Mouse (Mus musculus): ENCODE measurements around the gene Ncl.
"Not testable (repeated sequence)": the region's sequence is repeated elsewhere in the genome, so short reads cannot be mapped to it uniquely, and the experiment has no call there.

The Ncl gene

DNA sequence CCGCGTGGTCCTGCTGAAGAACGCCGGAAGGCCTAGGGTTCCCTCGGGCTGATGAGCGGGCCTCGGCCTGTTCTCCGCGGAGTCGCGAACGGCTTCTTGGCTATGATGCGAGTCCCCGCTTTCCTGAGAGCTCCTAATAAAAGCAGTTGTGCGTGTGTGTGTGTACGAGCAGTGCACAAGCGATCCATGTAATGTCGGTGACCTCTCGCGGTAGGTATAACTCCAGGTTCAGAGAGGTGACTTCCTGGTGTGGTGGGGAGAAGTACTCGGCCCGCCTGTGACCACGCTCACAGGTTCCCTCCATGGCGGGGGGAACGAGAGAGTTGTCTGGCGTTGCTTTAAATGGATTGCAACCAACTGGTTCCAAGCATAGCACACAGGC lies 589 bp upstream of the Ncl start:
- DNase-seq (ENCODE audit: low spot score): peak; percentile 72

DNA sequence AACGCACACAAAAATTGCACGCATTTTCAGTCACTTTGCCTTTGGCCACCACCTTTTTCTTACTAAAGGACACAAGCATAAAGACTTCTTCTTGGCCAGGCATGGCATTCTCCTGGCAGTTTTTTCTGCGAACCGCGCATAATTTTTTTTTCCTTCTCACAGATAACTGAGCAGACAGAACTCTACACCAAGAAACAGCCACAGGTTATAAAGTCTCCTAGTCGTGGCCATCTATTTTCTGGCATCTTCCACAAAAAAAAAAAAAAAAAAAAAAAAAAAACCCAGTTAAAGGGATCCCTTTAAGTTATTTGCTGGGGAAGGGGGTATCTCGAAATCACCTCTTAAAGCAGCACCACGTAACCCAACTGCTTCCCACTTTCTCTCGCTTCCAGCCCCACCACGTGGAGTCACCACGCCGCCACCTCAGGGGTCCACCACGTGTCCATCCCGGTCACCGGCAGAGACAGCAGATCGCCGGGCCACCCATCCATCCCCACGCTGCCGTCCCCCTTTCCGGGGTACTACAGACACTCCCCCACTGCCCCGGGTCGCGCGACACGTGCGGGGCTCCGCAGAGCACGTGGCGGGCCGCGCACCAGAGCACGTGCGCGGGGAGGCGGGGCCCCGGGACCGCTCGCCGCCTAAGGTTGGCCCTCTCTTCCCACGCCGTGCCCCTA lies 833 bp downstream of the Ncl start:
- no peak for DNase-seq (ENCODE audit: low spot score)

DNA sequence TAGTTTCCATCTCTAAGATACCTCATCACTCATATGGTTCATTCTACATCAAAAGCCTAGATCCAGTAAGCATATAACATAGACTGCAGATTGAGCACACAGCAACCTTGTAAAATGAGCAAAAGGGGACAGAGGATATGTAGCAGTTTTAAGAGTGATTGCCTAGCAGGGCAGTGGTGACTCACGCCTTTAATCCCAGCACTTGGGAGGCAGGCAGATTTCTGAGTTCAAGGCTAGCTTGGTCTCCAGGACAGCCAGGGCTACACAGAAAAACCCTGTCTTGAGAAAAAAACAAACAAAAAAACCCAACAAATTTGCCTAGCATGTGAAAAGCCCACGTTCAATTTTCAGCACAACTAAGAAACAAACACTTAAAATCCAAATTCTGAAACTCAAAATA lies 5.0 kb downstream of the Ncl start:
- DNase-seq (ENCODE audit: low spot score): no peak

DNA sequence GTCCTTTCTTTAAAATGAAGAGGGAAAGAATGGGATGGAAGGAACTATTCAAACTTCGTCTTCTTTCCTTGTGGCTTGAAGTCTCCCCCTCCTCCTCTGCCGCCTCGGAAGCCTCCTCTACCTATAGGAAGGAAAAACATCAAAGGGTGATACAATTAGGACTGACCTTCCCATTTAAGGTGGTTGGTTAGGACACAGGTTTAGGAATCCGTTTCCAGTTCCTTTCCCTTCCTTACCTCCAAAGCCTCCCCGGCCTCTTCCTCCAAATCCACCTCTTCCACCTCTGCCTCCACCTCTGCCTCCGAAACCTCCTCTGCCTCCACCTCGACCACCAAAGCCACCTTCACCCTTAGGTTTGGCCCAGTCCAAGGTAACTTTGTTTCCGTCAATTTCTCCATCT lies 8.6 kb downstream of the Ncl start:
- DNase-seq (ENCODE audit: low spot score): no peak

DNA sequence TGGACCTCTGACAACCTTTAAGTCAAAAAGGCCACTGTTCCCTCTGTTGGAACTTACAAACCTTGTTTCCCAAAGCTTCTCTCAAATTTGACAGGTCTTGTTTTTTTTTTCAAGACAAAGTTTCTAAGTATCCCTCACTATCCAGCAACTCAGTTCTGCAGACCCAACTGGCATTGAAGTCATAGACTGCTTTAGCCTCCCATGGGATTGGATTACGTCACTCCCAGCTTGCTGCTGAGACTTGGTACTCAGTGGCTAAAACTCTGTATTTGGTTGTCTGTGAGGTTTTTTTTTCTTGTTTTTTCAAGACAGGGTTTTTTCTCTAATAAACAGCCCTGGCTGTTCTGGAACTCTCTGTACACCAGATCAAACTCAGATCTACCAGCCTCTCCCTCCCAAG lies 9.5 kb downstream of the Ncl start:
- DNase-seq (ENCODE audit: low spot score): no peak

DNA sequence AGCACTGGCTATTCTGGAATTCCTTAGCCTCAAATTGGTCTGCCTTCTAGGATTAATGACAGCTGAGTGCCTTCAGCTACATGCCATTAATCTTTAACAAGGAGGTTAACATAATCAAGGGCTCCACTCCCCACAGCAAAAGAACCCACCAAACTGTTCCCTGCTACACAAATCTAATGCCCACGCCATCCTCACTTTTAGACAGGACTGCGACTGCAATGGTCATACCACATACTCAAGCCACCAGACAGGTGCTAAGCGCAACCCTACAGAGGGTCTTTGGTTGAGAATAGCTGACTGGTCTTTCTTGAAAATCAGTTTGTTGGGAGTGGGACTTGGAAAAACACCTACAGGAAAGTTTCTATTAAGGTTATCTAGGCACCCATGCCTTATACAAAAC lies 10.0 kb downstream of the Ncl start:
- DNase-seq (ENCODE audit: low spot score): no peak

GRCm38 (mm10) chr1:86348801-86349200 lies 10.4 kb downstream of the Ncl start:
- DNase-seq (ENCODE audit: low spot score): no peak

DNA sequence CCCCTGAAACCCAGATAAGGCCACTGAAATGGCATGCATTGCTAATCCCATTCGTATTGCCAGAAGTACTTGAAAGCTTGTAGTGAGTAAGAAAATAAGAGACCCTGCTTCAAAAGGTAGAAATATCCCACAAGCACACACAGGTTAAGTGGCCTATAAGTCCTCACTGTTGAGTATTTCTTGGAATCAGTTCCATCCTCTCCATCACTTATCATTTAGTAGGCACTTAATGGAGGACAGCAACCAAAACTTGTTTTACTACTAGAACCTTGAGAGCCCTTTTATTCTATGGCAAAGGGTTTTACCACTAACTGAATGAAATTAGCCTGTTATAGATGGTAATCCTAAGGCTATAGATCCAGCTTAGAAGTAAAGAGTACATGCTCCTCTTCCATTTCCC lies 11.1 kb downstream of the Ncl start:
- DNase-seq (ENCODE audit: low spot score): no peak

- no peak for DNase-seq (ENCODE audit: low spot score)
Observed at GRCm38 (mm10) chr1:86347716-86348045, 11.5 kb downstream of the Ncl start.

GRCm38 (mm10) chr1:86346851-86347715 lies 12.1 kb downstream of the Ncl start:
- DNase-seq (ENCODE audit: low spot score): no peak

GRCm38 (mm10) chr1:86345956-86346355 lies 13.2 kb downstream of the Ncl start:
- no peak for DNase-seq (ENCODE audit: low spot score)

DNA sequence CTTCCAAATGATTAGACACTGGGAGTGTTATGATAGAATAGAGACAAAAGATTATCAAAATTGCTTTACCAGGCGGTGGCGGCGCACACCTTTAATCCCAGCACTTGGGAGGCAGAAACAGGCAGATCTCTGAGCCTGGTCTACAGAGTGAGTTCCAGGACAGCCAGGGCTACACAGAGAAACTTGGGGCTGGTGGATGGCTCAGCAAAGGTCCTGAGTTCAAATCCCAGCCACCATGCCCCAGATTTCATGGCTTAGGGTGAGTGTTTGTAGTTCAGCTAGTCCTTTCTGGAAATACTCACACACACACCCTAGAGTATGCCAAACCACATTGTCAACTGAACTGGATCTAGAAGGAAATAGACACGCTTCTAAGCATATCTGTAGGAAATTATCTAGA lies 14.1 kb downstream of the Ncl start:
- no peak for DNase-seq (ENCODE audit: low spot score)

DNA sequence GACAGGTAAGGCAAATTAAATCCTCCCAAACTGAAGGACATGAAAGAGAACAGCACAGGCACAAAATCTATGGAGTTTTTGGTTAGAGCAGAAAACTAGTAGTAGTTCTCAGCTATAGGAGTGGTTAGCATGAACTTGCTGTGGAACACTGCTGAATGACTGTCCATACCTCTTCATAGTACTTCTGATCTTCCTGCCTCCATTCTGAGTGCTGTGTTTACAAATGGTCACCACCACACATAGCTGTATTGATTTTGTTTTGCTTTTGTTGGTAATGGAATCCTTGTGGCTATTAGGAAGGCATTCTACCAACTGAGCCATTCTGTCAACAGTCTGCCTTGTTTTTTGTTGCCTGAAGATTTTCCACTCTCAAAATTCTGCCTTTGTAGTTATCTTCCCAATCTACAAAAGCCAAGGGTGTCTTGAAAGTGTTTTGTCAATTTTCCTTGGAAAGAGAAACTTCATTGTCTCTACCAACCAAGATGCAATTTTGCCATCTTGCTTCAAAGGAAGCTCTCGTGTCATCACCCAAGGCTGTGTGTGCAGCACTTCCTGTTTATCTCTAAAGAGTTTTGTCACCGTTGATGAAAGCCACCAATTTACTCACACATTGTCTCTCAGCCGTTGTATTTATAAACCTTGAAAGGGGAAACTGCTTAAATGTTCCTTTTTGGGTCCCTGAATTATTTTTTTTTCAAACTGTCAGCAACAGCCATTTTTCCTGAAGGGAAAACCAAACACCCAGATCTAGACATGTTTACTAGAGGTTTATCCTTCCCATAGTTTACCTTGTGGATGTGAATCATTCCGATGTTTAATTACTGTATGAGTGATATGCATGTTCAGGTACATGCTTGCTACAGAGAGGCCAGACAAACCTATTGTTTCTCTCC lies 15.0 kb downstream of the Ncl start:
- no peak for DNase-seq (ENCODE audit: low spot score)

DNA sequence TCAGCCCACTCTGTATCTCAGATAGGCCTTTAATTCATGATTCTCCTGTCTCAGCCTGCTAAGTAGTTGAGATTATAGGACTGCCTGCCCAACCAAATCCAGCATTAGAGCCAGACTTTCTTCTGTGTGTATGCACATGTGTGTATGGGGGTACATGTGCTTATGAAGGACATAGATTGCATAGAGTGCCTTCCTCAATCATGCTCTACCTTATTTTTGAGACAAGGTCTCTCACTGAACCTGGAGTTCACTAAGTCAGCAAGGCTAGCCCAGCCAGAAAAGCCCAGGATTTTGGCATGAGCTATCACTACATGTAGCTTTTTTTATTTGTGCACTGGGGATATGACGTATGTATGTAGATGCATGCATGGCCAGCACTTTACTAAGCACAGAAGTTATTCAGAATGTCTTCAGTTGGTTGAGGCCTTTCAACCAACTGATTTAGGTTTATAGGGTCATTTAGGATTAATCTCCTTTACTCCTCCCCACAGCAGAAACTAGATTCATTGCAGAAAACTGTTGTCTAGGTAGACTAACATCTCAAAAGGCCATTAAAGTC lies 16.0 kb downstream of the Ncl start:
- DNase-seq (ENCODE audit: low spot score): no peak

DNA sequence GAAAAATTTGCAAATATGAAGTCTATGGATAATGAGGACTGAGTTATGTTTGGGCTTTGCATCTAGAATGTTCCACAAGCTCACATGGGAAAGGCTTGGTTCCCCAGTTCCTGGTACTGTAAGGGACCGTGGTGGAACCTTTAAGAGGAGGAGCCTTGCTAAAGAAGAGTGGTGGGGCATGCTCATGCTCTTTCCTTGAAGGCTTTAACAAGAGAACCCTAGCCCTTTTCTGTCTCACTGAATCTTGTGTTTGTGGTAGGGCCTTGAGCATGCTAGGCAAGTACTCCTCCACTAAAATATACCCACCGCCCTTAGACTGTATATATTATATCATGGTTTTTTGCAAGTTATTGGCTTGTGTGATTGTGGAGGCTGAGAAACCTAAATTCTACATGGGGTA lies 16.8 kb downstream of the Ncl start:
- no peak for DNase-seq (ENCODE audit: low spot score)

DNA sequence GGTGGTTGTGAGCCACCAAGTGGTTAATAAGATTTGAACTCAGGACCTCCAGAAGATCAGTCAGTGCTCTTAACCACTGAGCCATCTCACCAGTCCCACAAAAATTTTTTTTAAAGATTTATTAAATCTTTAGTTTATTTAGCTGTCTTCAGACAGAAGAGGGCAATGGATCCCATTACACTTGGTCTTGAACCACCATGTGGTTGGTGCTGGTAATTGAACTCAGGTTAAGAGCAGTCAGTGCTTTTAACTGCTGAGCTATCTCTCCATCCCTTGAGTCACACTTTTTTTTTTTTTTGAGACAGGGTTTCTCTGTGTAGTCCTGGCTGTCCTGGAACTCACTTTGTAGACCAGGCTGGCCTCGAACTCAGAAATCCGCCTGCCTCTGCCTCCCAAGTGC lies 18.1 kb downstream of the Ncl start:
- DNase-seq (ENCODE audit: low spot score): not testable (repeated sequence)

DNA sequence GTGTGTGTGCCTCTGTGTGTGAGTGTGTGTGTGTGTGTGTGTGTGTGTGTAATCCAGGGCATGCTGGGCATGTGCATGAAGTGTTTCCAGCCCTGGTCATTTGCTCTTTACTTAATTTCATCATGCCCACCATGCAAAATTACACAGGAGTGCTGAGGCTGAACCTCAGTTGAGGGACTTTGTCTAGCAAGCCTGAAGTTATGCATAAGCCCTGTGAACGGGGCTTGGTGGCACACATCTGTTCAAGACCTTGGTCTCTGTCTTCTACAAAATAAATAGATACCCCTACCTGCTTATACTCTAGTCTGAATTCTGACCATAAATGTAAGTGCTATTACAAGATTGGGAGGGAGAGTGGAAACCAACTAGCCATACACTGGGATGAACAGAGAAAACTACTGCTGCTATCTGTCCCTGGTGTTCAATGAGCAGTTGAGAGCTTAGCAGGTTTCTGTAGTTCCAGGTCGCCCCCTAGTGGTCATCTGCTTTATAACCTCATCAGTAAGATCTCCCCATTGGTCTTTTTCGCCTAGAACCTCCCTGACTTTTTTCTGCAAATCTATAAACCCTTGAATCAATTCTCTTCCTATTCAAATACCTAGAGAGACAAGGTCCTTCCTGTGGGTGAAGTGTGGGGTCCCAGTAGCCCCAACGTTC lies 19.9 kb downstream of the Ncl start:
- DNase-seq (ENCODE audit: low spot score): peak; percentile 93

GRCm38 (mm10) chr1:86336330-86336729 lies 22.9 kb downstream of the Ncl start:
- DNase-seq (ENCODE audit: low spot score): no peak

DNA sequence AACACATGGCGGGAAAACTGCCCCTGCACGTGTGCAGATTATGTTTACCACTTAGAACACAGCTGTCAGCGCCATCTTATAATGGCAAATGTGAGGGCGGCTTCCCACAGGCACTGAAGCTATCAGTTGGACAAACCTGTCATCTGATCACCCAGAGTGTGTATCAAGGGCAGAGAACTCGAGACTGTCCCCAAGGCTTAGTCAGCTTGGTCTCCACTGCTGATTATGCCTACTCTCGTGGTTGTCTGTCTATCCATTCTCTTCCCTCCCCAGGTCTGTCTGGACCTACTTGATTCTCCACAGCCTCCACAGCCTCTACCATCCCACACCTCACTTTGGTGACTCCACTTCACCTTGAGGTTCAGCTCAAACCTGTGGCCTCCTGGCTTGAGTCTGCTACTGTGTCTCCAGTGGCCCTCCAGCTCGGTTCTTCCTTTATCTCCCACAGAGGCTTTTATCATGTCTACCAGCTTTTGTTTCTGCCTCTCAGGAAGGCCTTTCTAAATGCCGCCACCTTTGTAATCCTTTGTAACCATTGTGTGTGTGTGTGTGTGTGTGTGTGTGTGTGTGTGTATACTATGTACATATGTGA lies 38.3 kb downstream of the Ncl start:
- no peak for DNase-seq (ENCODE audit: low spot score)

- peak; percentile 31 for DNase-seq (ENCODE audit: low spot score)
Observed at GRCm38 (mm10) chr1:86313772-86314125, 45.5 kb downstream of the Ncl start.

DNA sequence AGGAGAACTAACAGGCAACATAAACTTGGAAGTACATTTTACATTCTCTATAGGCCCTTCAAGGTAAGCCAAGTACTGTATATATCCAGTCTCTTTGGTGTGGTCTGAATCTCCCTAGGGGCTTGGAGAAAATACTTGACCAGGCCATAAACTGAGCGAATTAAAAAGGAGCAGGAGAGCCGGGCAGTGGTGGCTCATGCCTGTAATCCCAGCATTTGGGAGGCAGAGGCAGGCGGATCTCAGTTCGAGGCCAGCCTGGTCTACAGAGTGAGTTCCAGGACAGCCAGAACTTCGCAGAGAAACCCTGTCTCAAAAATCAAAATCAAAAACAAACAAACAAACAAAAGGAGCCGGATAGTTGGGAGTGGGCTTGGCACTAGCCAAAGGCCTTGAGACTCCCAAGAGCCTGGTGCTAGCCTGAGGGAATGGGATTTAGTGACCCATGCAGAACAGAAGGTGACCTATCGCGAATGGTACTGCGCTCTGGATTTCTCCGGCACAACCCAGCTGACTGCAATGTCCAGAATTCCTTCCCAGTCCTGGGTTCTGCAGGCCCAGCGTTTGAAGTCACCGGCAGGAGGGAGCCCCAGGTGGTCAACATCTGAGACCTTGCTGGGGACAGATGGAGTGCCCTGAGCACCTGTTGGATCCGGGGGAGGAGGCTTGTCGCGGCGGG lies 46.0 kb downstream of the Ncl start:
- DNase-seq (ENCODE audit: low spot score): no peak

All from embryo, embryonic 10.5 days (tissue).